Mouse (Mus musculus): Measurements from ENCODE around the gene Dnajb13.
"Not testable (repeated sequence)": the region's sequence is repeated elsewhere in the genome, so short reads cannot be mapped to it uniquely, and the experiment has no call there.

Dnajb13 gene

GRCm38 (mm10) chr7:100482046-100482445 lies 32.7 kb downstream of the Dnajb13 start:
- DNase-seq, result not testable (repeated sequence)

GRCm38 (mm10) chr7:100480175-100480574 lies 34.6 kb downstream of the Dnajb13 start:
- DNase-seq, result no peak

GRCm38 (mm10) chr7:100479823-100480164 lies 35.0 kb downstream of the Dnajb13 start:
- no peak for DNase-seq

GRCm38 (mm10) chr7:100479100-100479822 lies 35.5 kb downstream of the Dnajb13 start:
- no peak for DNase-seq

GRCm38 (mm10) chr7:100474680-100475079 lies 40.1 kb downstream of the Dnajb13 start:
- DNase-seq, result peak; percentile 52

GRCm38 (mm10) chr7:100473846-100474454 lies 40.8 kb downstream of the Dnajb13 start:
- no peak for DNase-seq

GRCm38 (mm10) chr7:100472777-100473176 lies 42.0 kb downstream of the Dnajb13 start, which contains the start of gene Ucp3:
Ucp3 (plus strand) TSS chr7:100472990.
- no peak for DNase-seq

GRCm38 (mm10) chr7:100471407-100471797 lies 43.4 kb downstream of the Dnajb13 start:
- DNase-seq, result no peak

GRCm38 (mm10) chr7:100470796-100471406 lies 43.9 kb downstream of the Dnajb13 start:
- DNase-seq, result no peak

- no peak for DNase-seq
Measured at GRCm38 (mm10) chr7:100469502-100469901, 45.3 kb downstream of the Dnajb13 start.

- no peak for DNase-seq
Measured at GRCm38 (mm10) chr7:100468761-100469160, 46.0 kb downstream of the Dnajb13 start.

GRCm38 (mm10) chr7:100466781-100467510 lies 47.8 kb downstream of the Dnajb13 start:
- no peak for DNase-seq

GRCm38 (mm10) chr7:100465656-100466309 lies 49.0 kb downstream of the Dnajb13 start:
- peak; percentile 93 for DNase-seq

- peak; percentile 33 for DNase-seq
Measured at GRCm38 (mm10) chr7:100465248-100465647, 49.5 kb downstream of the Dnajb13 start.

- DNase-seq, result no peak
Measured at GRCm38 (mm10) chr7:100464248-100464647, 50.5 kb downstream of the Dnajb13 start.

- no peak for DNase-seq
Measured at GRCm38 (mm10) chr7:100463757-100464156, 51.0 kb downstream of the Dnajb13 start.

- no peak for DNase-seq
Measured at GRCm38 (mm10) chr7:100463194-100463593, 51.6 kb downstream of the Dnajb13 start.

- DNase-seq, result peak; percentile 78
Measured at GRCm38 (mm10) chr7:100461621-100462151, 53.1 kb downstream of the Dnajb13 start.

- DNase-seq, result no peak
Measured at GRCm38 (mm10) chr7:100459862-100460261, 54.9 kb downstream of the Dnajb13 start.

- no peak for DNase-seq
Measured at GRCm38 (mm10) chr7:100458153-100458552, 56.6 kb downstream of the Dnajb13 start.

All from lung, postnatal 10 days (tissue).